Comparison of ENCODE assay signal across 27 mouse cellular contexts in genomic region chr11:21726329-21726728, GRCm38 (mm10).
DNase-seq lines count a peak whose midpoint lies in the region; TF ChIP-seq lines count a peak whose summit lies in the region.
"Had no signal": no experiment of that assay in that cellular context is flagged by ENCODE, and none has a peak within 500 bp of the region (broad histone marks: within the 10 kb centered on the region; RNA-seq: fewer than 3 reads in every experiment).

No protein-coding gene starts in this region.

- in situ Hi-C loops in CH12.LX (cut with MboI; ENCODE audit: low pct_ligation_motif_present, low pct_unique_long_range_greater_than_20kb, low sequenced_read_pairs): no loop called here

- H3K27me3 ChIP-seq in CH12.LX (replicated peaks): no peaks in the 10 kb centered on the region
- H3K27me3 ChIP-seq: embryonic facial prominence, embryonic 13.5 days; forebrain, embryonic 12.5 days; forebrain, embryonic 15.5 days; heart, embryonic 13.5 days had no signal

- intact Hi-C loops in gastrocnemius, adult 2 months (cut with DNase I): no loop called here

- no peak for TF ChIP-seq RAD21 in CH12.LX (IDR thresholded peaks at IDR 0.05; ENCODE audit: low read depth, low read length)

- TF ChIP-seq EP300 in CH12.LX (IDR thresholded peaks at IDR 0.05; ENCODE audit: low read length): peak; percentile 66

- TF ChIP-seq CTCF in CH12.LX (conservative IDR thresholded peaks at IDR 0.05 in 1 of 2, IDR thresholded peaks at IDR 0.05 in 1 of 2; ENCODE audit: low read depth in 2 of 2, low read length in 2 of 2): no peak
- TF ChIP-seq CTCF in gastrocnemius, adult 2 months (IDR thresholded peaks at IDR 0.05): no peak

- no peak for TF ChIP-seq POLR2A in CH12.LX (IDR thresholded peaks at IDR 0.05; ENCODE audit: low read depth, low read length)

- no peak overlapping the region for H3K4me3 ChIP-seq in CH12.LX (replicated peaks in 1 of 3; ENCODE audit: low read depth in 2 of 3, low read length in 2 of 3, poor library complexity in 1 of 3)
- no peak overlapping the region for H3K4me3 ChIP-seq in gastrocnemius, adult 2 months
- H3K4me3 ChIP-seq: embryonic facial prominence, embryonic 10.5 days; embryonic facial prominence, embryonic 13.5 days; erythroblast, embryonic 14.5 days; forebrain, embryonic 12.5 days; forebrain, embryonic 15.5 days; heart, embryonic 10.5 days; heart, embryonic 13.5 days had no signal

- no peaks in the 10 kb centered on the region for H3K9me3 ChIP-seq in CH12.LX (replicated peaks; ENCODE audit: low read length)
- H3K9me3 ChIP-seq: embryonic facial prominence, embryonic 10.5 days; embryonic facial prominence, embryonic 13.5 days; forebrain, embryonic 12.5 days; forebrain, embryonic 15.5 days; heart, embryonic 10.5 days; heart, embryonic 13.5 days had no signal

- H3K4me1 ChIP-seq in CH12.LX (ENCODE audit: control insufficient read depth in 1 of 2, insufficient read depth in 2 of 2): peaks cover 15 to 31% of the 10 kb centered on the region in 2 experiments
- H3K4me1 ChIP-seq: embryonic facial prominence, embryonic 10.5 days; forebrain, embryonic 15.5 days; heart, embryonic 10.5 days; heart, embryonic 13.5 days had no signal

- DNase-seq in 3T3-L1 (ENCODE audit: low read depth, low spot score) (peak; percentile 72), CH12.LX (ENCODE audit: extremely low read depth) (peak; percentile 70), adipocyte (ENCODE audit: low spot score) (peak; percentile 60)
- no peak for DNase-seq in left cerebral cortex, adult 8-10 months (ENCODE audit: low spot score in 2 of 2)
- no peak for DNase-seq in gastrocnemius, adult 8-10 months (ENCODE audit: low spot score in 2 of 2)
- no peak for DNase-seq in gastrocnemius, adult 2 months
- DNase-seq: adrenal gland, adult 2 months; adrenal gland, postnatal 14 days; cerebellum, adult 11-12 months; cerebellum, adult 8-10 months; cerebellum, postnatal 10 days; cerebellum, postnatal 36 days; embryo, embryonic 11 days; gastrocnemius, postnatal 14 days; heart, adult 18-20 months; heart, postnatal 14 days; heart, postnatal 4 days; kidney, adult 2 months had no signal

- H3K4me2 ChIP-seq in CH12.LX (ENCODE audit: insufficient read depth, low read depth, poor library complexity, severe bottlenecking): no peak overlapping the region
- H3K4me2 ChIP-seq: embryonic facial prominence, embryonic 13.5 days; forebrain, embryonic 12.5 days; forebrain, embryonic 15.5 days; heart, embryonic 13.5 days; hindbrain, embryonic 14.5 days had no signal

- no peaks in the 10 kb centered on the region for H3K36me3 ChIP-seq in CH12.LX (replicated peaks in 1 of 2; ENCODE audit: control insufficient read depth in 1 of 2, insufficient read depth in 1 of 2, low read length in 1 of 2)
- H3K36me3 ChIP-seq: embryonic facial prominence, embryonic 10.5 days; embryonic facial prominence, embryonic 13.5 days; forebrain, embryonic 12.5 days; forebrain, embryonic 15.5 days; heart, embryonic 10.5 days; heart, embryonic 13.5 days had no signal

- dilution Hi-C loops in CH12.LX (cut with MboI; ENCODE audit: extremely low pct_ligation_motif_present, extremely low pct_unique_long_range_greater_than_20kb, low sequenced_read_pairs): no loop called here

- H3K79me2 ChIP-seq in CH12.LX (replicated peaks; ENCODE audit: control insufficient read depth, extremely low read depth, insufficient read depth, poor library complexity, severe bottlenecking): no peaks in the 10 kb centered on the region

- no peak overlapping the region for H3K9ac ChIP-seq in CH12.LX (ENCODE audit: insufficient read depth, low read depth)
- H3K9ac ChIP-seq: embryonic facial prominence, embryonic 13.5 days; forebrain, embryonic 12.5 days; forebrain, embryonic 15.5 days; heart, embryonic 13.5 days; hindbrain, embryonic 14.5 days had no signal

- no peak overlapping the region for H3K27ac ChIP-seq in CH12.LX (ENCODE audit: insufficient read depth, low read depth)
- H3K27ac ChIP-seq in gastrocnemius, adult 2 months: no peak overlapping the region
- H3K27ac ChIP-seq: embryonic facial prominence, embryonic 10.5 days; embryonic facial prominence, embryonic 13.5 days; forebrain, embryonic 12.5 days; forebrain, embryonic 15.5 days; heart, embryonic 10.5 days; heart, embryonic 13.5 days; hindbrain, embryonic 14.5 days; hindbrain, postnatal 0 days had no signal

TF ChIP-seq in CH12.LX, 34 proteins besides CTCF, POLR2A, EP300 and RAD21:
- no peak for TF ChIP-seq RCOR1 (conservative IDR thresholded peaks at IDR 0.05; ENCODE audit: low read depth, low read length)
- TF ChIP-seq ELF1 (IDR thresholded peaks at IDR 0.05; ENCODE audit: low read depth, low read length): no peak
- no peak for TF ChIP-seq NELFE (IDR thresholded peaks at IDR 0.05; ENCODE audit: low read depth, low read length)
- TF ChIP-seq USF1 (IDR thresholded peaks at IDR 0.05; ENCODE audit: low read depth, low read length): peak; percentile 82
- peak; percentile 95 for TF ChIP-seq MAFK (IDR thresholded peaks at IDR 0.05; ENCODE audit: insufficient replicate concordance, low read length)
- TF ChIP-seq SIN3A (IDR thresholded peaks at IDR 0.05; ENCODE audit: low read length): no peak; the same call in 1 of the 2 replicates
- TF ChIP-seq ZC3H11A (IDR thresholded peaks at IDR 0.05; ENCODE audit: low read depth, low read length): no peak
- TF ChIP-seq ZKSCAN1 (IDR thresholded peaks at IDR 0.05; ENCODE audit: borderline replicate concordance, low read depth, low read length): no peak
- no peak for TF ChIP-seq SMC3 (IDR thresholded peaks at IDR 0.05; ENCODE audit: low read depth, low read length)
- TF ChIP-seq PAX5 (IDR thresholded peaks at IDR 0.05; ENCODE audit: low read length): no peak
- peak; percentile 91 for TF ChIP-seq ETS1 (conservative IDR thresholded peaks at IDR 0.05; ENCODE audit: low read depth, low read length)
- no peak for TF ChIP-seq ZNF384 (IDR thresholded peaks at IDR 0.05; ENCODE audit: low read depth, low read length)
- TF ChIP-seq BHLHE40 (IDR thresholded peaks at IDR 0.05; ENCODE audit: low read depth, low read length): peak; percentile 84
- TF ChIP-seq TCF12 (IDR thresholded peaks at IDR 0.05; ENCODE audit: low read depth, low read length): no peak
- TF ChIP-seq E2F4 (IDR thresholded peaks at IDR 0.05; ENCODE audit: insufficient replicate concordance, low read depth, low read length): no peak
- peak; percentile 88 for TF ChIP-seq USF2 (conservative IDR thresholded peaks at IDR 0.05; ENCODE audit: low read depth, low read length)
- no peak for TF ChIP-seq MYC (IDR thresholded peaks at IDR 0.05; ENCODE audit: low read depth, low read length)
- no peak for TF ChIP-seq JUN (IDR thresholded peaks at IDR 0.05; ENCODE audit: insufficient read depth, low read depth, low read length)
- no peak for TF ChIP-seq NRF1 (IDR thresholded peaks at IDR 0.05; ENCODE audit: low read depth, low read length)
- TF ChIP-seq TBP (conservative IDR thresholded peaks at IDR 0.05; ENCODE audit: low read depth, low read length): no peak
- no peak for TF ChIP-seq POLR2AphosphoS2 (IDR thresholded peaks at IDR 0.05; ENCODE audit: low read depth, low read length)
- no peak for TF ChIP-seq CHD1 (IDR thresholded peaks at IDR 0.05; ENCODE audit: low read depth, low read length)
- peak; percentile 92 for TF ChIP-seq MEF2A (IDR thresholded peaks at IDR 0.05; ENCODE audit: borderline replicate concordance, low read depth, low read length)
- no peak for TF ChIP-seq KAT2A (IDR thresholded peaks at IDR 0.05; ENCODE audit: insufficient replicate concordance, low read length)
- TF ChIP-seq UBTF (IDR thresholded peaks at IDR 0.05; ENCODE audit: low read depth, low read length): no peak
- TF ChIP-seq GABPA (IDR thresholded peaks at IDR 0.05; ENCODE audit: insufficient replicate concordance, low read depth, low read length): no peak
- no peak for TF ChIP-seq ZMIZ1 (IDR thresholded peaks at IDR 0.05; ENCODE audit: low read depth, low read length)
- TF ChIP-seq CHD2 (IDR thresholded peaks at IDR 0.05; ENCODE audit: low read length): no peak
- TF ChIP-seq IRF4 (IDR thresholded peaks at IDR 0.05; ENCODE audit: low read depth, low read length): peak; percentile 77

Comparison
In these comparisons a context has a peak if more than half of its experiments do, and no peak if none do; other contexts are left out.
1. DNase-seq: peak in 3T3-L1 (single experiment), CH12.LX (single experiment) and adipocyte (single experiment); none in left cerebral cortex, adult 8-10 months (0 of 2), gastrocnemius, adult 8-10 months (0 of 2) and gastrocnemius, adult 2 months (single experiment).